Mouse (Mus musculus): Measurements from ENCODE around the gene Arhgap30.

Arhgap30 gene

DNA sequence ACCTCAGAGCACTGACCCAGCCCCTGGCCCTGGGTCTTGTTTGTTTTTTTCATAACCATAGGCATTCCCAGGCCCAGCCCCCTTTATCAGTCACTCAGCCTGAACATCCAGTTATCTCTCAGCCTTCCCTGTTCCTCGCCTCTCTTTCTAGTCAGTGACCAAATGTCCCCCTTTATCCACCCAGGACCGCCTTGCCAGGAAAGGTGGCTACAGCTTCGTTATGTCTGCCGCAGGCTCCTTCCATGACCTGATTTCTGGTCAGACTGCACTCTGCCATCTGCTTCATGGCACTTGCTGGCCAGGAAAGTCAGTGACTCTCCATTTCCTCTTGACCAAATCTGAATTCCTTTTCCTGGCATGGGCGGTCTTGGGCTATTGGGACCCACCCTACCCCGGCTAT, 10.5 kb upstream of the Arhgap30 start:
- no peak for DNase-seq (ENCODE audit: low spot score)

GRCm38 (mm10) chr1:171379935-171380599, 8.7 kb upstream of the Arhgap30 start:
- DNase-seq (ENCODE audit: low spot score): peak; percentile 51

GRCm38 (mm10) chr1:171382096-171382620, 6.6 kb upstream of the Arhgap30 start:
- no peak for DNase-seq (ENCODE audit: low spot score)

GRCm38 (mm10) chr1:171384361-171384760, 4.4 kb upstream of the Arhgap30 start:
- DNase-seq (ENCODE audit: low spot score): no peak

DNA sequence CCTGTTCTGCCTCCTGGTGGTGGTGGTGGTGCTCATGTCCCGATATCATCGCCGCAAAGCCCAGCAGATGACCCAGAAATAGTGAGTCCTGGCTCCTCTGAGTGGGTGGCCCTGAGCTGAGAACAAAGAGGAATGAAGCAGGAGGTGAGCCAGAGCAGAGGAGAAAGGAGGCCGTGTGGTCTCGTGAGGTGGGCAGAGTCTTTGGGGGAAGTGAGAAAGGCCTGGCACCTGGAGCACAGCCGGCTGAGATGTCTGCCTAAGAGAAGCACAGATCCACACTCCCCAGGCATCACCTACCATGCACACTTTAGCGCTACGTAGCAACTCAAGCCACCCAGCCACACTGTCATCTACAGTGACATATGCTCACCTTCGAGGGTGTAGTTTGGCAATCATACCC, 3.6 kb upstream of the Arhgap30 start:
- no peak for DNase-seq (ENCODE audit: low spot score)

DNA sequence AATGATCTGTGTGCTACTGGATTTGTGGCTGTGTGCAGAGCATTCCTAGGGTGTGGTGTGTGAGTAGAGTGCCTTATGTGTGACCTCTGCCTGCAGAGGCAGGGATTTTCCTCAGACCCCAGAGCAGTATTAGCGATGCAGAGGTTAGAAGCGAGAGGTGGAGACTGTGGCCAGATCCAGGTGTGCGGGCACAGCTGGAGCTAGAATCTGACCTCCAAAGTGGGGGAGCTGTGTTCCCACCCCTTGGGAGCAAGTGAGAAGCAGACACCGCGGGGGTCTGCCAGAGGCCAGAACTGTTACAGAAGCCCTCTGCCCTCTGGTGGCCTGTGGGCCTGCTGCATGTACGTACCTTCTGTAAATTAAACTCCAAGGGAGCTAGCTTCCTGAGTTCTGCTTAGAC, 1.7 kb upstream of the Arhgap30 start:
- DNase-seq (ENCODE audit: low spot score): no peak

DNA sequence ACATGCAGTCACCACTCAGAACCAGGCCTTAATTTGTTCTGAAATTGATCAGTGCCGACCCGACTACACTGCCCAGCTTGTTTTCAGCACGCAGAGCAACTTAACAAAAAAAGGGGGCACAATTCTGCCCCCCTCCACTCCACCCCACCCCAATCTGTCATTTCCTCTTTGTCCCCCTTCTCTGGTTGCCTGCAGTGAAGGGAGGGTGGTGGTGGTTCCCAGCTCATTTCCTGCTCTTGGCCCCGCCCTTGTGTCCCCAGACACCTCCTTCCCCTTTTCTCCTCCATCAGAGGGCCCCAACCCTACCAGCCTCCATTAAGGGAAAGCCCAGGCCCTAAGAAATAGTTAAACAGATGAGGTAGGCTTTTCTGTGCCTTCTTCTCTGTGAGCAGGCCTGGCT, 1.3 kb downstream of the Arhgap30 start:
- DNase-seq (ENCODE audit: low spot score): no peak

DNA sequence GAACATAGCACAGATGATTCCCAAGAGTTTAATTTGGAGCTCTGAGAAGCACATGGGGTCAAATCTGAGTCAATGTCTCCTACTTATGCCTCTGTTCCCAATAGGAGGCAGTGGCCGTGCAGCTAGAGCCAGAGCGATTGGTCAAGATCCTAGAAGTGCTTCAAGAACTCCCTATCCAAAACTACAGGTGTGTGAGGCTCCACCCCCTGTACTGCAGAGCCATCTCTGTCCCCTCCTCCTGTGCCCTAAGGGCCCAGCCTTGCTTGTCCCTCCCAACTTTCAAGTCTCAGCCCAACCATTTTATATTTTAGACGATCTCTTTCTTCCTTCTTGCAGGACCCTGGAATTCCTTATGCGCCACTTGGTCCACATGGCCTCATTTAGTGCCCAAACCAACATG, 13.1 kb downstream of the Arhgap30 start:
- no peak for DNase-seq (ENCODE audit: low spot score)

DNA sequence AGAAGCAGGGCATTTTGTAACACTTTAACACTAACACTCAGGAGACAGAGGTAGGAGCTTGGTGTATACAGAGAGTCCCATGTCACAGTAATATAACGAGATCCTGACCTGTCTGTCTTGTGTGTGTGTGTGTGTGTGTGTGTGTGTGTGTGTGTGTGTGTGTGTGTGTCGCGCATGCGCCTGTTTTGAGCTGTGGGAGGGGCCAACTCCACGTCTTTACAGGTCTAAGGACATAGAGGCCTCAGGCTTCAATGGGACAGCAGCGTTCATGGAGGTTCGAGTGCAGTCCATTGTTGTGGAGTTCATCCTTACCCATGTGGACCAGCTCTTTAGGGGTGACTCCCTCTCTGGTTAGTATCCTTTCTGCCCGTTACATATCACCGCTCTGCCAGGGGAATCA, 14.2 kb downstream of the Arhgap30 start:
- no peak for DNase-seq (ENCODE audit: low spot score)

DNA sequence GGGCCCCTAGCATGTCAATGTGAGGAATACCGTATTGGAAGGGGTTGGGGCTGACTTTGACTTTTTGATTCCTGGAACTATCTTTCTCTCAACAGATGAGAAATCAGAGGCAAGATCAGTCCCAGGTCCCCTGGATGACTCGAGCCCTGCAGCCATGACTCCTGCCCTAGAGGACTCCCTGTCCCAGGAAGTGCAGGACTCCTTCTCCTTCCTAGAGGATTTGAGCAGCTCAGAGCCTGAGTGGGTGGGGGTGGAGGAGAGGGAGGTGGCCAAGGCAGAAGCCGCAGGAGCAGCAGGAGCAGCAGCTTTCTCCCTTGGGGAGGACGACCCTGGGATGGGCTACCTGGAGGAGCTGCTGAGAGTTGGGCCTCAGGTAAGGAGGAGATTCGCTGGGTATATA, 18.5 kb downstream of the Arhgap30 start:
- DNase-seq (ENCODE audit: low spot score): no peak

DNA sequence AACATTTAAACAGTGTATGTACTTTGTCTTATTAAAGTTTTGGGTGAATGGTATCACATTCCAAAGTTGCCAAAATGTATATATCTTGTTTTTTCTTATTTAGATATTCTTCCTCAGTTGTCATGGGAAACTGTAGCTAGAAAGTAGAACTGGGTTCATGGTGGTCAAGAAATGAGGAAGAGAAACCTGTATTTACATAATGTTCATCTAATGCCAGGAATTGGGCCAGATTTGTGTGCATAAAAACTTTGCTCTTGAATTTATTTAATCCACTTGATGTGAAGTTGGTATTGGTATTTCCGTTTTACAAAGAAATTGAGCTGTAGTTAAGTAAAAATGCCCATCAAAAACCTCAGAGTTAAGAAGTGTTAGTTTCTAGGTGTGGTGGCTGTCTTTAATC, 21.5 kb downstream of the Arhgap30 start:
- no peak for DNase-seq (ENCODE audit: low spot score)

DNA sequence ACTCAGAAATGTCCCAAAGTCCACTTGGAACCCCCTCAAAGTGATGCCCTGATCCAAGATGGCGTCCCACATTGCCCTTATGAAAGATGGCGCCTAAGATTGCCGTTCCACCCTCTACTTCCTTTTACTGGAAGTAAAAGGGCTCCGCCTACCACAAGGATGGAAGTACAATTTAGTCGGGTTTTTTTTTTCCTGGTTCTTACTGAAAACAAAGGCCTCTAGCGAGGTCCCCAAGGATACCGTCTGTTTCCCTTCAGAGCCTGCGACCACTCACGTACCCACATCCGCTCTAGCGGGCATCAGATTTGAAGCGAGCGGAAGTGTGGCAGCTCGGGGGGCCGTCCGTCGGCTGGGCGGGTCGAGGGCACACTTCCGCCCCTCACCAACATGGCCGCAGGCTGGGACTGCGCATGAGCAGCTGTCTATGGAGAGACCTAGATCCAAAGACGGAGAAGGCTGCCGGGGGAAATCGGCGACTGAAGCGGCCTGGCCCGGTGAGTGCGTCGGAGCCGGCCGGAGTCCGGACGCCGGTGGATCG, 22.3 kb downstream of the Arhgap30 start, which contains the start of gene Usf1:
Usf1 (plus strand) TSS at position 367 of the 538 bp plus-strand sequence.
- peak; percentile 91 for DNase-seq (ENCODE audit: low spot score)

DNA sequence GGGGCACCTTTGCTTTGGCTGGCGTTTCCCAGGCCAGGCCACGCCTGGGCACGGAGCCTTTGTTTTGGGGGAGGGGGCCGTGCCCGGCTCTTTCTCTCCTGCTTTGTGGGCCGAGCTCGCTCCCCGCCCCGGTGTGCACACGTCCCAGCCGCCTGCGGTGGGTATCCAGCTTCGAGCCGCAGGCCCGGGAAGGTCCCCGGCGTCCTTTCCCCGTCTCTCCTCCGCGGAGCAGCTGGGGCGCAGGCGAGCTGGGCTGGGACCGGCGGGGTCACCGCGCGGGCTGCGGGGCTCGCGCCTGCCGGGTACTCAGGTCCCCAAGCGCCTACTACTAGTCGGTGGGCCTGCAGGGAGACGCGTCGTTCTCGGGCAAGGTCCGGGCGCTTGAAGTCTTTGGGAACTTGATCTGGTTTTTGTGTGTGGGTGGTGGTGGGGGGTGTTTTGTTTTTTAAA, 22.8 kb downstream of the Arhgap30 start:
- DNase-seq (ENCODE audit: low spot score): no peak

GRCm38 (mm10) chr1:171412001-171412441, 23.3 kb downstream of the Arhgap30 start:
- no peak for DNase-seq (ENCODE audit: low spot score)

DNA sequence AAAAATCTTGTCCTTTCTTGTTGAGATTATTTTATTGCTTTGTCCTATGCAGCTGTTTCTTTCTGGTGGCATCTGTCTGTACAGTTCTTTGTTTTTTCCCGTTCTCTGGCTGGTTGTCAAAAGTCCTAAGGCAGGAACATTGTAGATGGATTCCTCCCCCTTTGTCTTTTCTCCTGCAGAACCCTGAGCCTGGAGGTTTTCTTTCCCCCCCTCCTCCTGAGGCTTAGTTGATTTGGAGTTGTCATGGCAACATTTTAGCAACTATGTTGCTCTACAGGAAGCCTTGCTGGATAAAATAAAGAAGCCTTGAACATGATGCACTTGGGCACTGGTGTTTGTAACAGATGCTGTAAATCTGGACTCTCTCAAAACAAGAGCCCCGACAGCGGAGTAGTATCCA, 23.7 kb downstream of the Arhgap30 start:
- no peak for DNase-seq (ENCODE audit: low spot score)

- no peak for DNase-seq (ENCODE audit: low spot score)
These were observed 24.9 kb downstream of the Arhgap30 start for GRCm38 (mm10) chr1:171413608-171414007.

DNA sequence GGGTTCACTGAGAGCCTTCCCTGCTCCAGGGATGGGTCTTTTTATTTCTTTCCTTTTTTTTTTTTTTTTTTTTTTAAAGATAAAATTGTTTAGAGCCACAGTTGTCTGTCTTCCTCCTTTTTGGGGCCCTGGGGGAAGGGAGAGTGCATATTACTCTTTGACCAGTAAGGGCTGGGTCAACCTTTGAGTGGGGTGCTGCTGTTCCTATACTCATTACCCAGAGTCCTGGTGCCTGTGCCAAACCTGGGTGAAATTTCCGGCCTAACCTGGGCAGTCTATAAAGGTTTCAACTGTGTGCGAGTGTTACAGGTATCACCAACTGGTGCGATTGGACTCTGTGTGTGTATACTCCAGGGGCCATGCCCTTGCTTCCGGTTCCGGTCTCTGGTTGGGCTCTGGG, 29.9 kb downstream of the Arhgap30 start, which contains the start of gene Tstd1:
Tstd1 (plus strand) TSS at position 213 of the 400 bp plus-strand sequence.
- no peak for DNase-seq (ENCODE audit: low spot score)

DNA sequence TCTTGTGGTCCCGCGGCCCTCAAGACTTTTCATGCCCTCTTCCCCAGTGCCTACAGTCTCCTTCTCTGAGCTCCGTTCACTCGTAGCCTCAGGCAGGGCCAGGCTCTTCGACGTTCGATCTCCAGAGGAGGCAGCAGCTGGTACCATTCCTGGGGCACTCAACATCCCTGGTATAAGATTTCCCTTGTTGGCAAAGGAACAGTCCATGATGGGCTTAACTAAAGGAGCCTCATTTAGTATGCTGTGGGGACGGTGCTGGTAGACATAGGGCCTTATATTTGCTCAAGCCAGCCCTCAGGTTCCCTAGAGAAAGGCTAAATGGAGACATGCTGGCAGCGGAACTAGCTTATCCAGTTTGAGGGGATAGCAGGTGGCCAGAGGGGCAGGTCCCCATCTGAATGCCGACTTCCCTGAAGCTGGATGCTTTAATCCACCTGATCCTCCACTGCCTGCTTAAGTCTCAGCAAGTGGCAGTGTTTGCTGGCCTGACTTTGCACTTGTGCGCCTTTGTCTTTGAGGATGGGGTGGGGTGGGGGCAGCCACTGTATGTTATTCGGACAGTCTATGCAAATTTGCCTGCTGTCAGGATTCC, 30.6 kb downstream of the Arhgap30 start:
- no peak for DNase-seq (ENCODE audit: low spot score)

DNA sequence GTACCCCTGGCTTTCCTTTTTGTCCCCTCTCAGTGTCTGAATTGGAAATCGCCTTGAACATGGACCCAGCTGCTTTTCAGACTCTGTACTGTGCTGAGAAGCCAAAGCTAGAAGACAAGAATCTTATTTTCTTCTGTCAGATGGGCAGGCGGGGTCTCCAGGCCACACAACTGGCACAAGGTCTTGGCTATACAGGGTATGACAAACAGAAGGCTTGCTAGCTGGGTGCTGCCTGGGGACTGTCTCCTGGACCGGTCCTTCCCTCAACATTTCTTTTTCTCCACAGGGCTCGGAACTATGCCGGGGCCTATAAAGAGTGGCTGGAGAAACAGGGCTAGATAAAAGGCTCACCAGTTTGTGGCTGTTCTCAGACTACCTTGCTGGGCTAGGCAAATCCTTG, 31.2 kb downstream of the Arhgap30 start:
- no peak for DNase-seq (ENCODE audit: low spot score)

- DNase-seq (ENCODE audit: low spot score): no peak
These were observed 33.8 kb downstream of the Arhgap30 start for GRCm38 (mm10) chr1:171422504-171423095.

DNA sequence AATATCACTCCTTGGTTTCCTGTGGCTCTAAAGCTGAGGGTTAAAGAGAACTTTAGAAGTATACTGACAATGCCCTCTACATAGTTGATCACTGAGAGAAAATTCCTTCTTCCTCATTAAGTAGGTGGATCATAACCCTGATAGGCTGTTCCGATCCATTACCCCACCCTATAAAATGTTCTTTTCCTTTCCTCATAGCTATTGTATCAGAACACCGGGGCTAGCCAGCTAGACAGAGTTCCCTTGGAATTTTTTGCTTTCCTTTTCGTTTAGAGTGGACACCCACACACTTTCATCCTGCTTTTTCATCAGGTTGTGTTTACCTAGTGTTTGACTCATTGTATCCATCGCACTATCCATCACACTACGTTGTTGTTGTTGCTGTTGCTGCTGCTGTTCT, 35.9 kb downstream of the Arhgap30 start:
- no peak for DNase-seq (ENCODE audit: low spot score)

DNA sequence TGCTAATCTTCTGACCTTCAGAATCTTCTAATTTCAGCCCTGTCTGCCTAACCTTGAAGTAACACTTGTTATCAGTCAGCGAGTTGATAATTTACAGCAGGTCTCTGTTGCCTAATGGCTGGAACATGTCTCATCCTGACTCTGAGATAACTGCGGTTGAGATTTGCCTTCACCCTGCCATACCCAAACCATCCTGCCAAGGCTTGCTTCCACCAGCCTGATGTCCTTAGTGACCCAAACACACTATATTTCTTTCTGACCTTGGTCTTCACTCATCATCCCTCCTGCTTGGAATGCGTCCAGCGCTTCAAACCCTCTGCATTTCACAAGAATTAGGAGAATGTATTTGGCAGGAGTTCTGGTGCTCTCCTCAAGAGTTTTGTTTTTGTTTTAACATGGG, 36.4 kb downstream of the Arhgap30 start:
- no peak for DNase-seq (ENCODE audit: low spot score)

- no peak for DNase-seq (ENCODE audit: low spot score)
These were observed 43.4 kb downstream of the Arhgap30 start for GRCm38 (mm10) chr1:171432158-171432557.
